Mouse (Mus musculus) adrenal gland, adult (tissue): ENCODE measurements at regions not wholly inside any gene's neighbourhood (a gene's known extent, or its start where the extent isn't known, plus 50 kb on each side); places are given as distances from the start of the nearest gene placed in this dataset.
"Not testable (repeated sequence)": the region's sequence is repeated elsewhere in the genome, so short reads cannot be mapped to it uniquely, and the experiment has no call there.

Source experiments
- DNase-seq, 2 experiments: peaks; one replicate each; pipeline ENCODE4 v3.0.0; 2022 to 2023; ENCODE audit warnings: low spot score in 1 of 2; ENCODE audit not compliant: inconsistent age in 2 of 2

- no peak for DNase-seq
Observed at GRCm38 (mm10) chr14:89922316-89922715, 1451.1 kb upstream of the Pcdh20 start.

GRCm38 (mm10) chr14:89920586-89920985 is 1449.4 kb upstream of the Pcdh20 start:
- peak in 1 of 2 experiments; percentile 32 for DNase-seq

GRCm38 (mm10) chr14:89898701-89899227 is 1427.6 kb upstream of the Pcdh20 start:
- not testable (repeated sequence) for DNase-seq

GRCm38 (mm10) chr14:89898135-89898534 is 1426.9 kb upstream of the Pcdh20 start:
- DNase-seq, result not testable (repeated sequence)

GRCm38 (mm10) chr14:89896891-89897290 is 1425.7 kb upstream of the Pcdh20 start:
- DNase-seq, result not testable (repeated sequence)
